Mouse (Mus musculus) lung, embryonic 14.5 days (tissue): ENCODE measurements at regions not wholly inside any gene's neighbourhood (a gene's known extent, or its start where the extent isn't known, plus 50 kb on each side); places are given as distances from the start of the nearest gene placed in this dataset.

Experiments
- ATAC-seq: fragments of 200-750 bp; cut with Nextera tagmentation; 2 replicates; pipeline ENCODE4 v1.8.0; 2017; ENCODE audit warnings: mild to moderate bottlenecking, moderate TSS enrichment, moderate library complexity; ENCODE audit not compliant: insufficient read depth
- DNase-seq: peaks from one replicate; pipeline ENCODE4 v3.0.0-alpha.2; 2015
- H3K27ac ChIP-seq: fragments of 300-500 bp; sonication (generic); 2 replicates; pipeline ENCODE4 v1.5.1; 2014; ENCODE audit warnings: low read depth, mild to moderate bottlenecking, moderate library complexity
- H3K27me3 ChIP-seq: fragments of 300-500 bp; sonication (generic); 2 replicates; pipeline ENCODE4 v1.6.1; 2014; ENCODE audit warnings: low read length, control low read depth; ENCODE audit not compliant: insufficient read depth
- H3K36me3 ChIP-seq: fragments of 300-500 bp; sonication (generic); 2 replicates; pipeline ENCODE4 v1.6.1; 2014; ENCODE audit warnings: control low read depth; ENCODE audit not compliant: insufficient read depth
- H3K4me1 ChIP-seq: fragments of 300-500 bp; sonication (generic); 2 replicates; pipeline ENCODE4 v1.6.1; 2014; ENCODE audit warnings: antibody characterized with exemption, control low read depth; ENCODE audit not compliant: insufficient read depth
- H3K4me2 ChIP-seq: fragments of 300-500 bp; sonication (generic); 2 replicates; pipeline ENCODE4 v1.6.1; 2014; ENCODE audit warnings: mild to moderate bottlenecking
- H3K4me3 ChIP-seq: fragments of 300-500 bp; sonication (generic); 2 replicates; pipeline ENCODE4 v1.5.1; 2014; ENCODE audit warnings: low read depth, low read length
- H3K9ac ChIP-seq: fragments of 300-500 bp; sonication (generic); 2 replicates; pipeline ENCODE4 v1.6.1; 2014
- H3K9me3 ChIP-seq: fragments of 300-500 bp; sonication (generic); 2 replicates; pipeline ENCODE4 v1.6.1; 2016; ENCODE audit warnings: low read depth, low read length, control low read depth
- CTCF ChIP-seq: IDR thresholded peaks from 2 replicates; pipeline ENCODE4 v1.5.1; 2016; ENCODE audit warnings: antibody characterized with exemption, low read depth
- WGBS: fragments of 180-500 bp; shearing (Covaris S2); extraction: QIAGEN DNeasy Blood & Tissue Kit; methylation state at CpG from one replicate; pipeline ENCODE4 v1.1.7; 2014; 5-methylcytosine and 5-hydroxymethylcytosine counted together

DNA sequence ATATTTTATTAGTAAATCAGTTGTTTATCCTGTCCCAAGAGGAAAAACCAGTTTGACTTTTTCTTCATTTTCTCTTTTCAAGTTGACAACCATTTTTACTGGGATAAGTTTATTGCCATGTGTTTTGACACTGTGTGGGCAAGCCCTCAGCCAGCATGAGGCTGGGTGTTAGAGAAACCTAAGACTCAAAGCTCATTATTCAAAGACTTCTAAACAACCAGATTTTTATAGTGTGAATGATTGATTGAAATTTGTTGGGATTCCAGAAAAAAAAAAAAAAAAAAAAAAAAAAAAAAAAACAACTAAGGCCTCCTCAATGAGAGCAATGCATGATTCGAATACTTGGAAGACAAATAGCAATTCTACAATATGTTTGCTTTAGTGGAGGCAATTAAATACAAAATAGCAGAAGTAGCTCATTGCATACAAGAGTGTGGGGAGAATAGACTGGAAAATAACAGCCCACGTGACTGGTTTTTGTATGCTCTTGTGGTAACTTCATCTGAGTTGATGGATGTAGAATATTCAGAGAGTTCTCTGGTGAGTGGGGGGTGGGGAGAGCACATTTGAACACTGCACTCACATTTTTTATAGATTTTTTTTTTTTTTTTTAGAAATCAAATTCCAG is 70.9 kb upstream of the Btg1 start:
- H3K9me3 ChIP-seq: no peaks in the 10 kb centered on the region
- DNase-seq (peak; percentile 22), ATAC-seq (no peak)
- no peak overlapping the region for H3K4me2 ChIP-seq
- TF ChIP-seq CTCF: no peak
- no peak overlapping the region for H3K27ac ChIP-seq
- no peaks in the 10 kb centered on the region for H3K27me3 ChIP-seq
- no peak overlapping the region for H3K4me3 ChIP-seq
- H3K9ac ChIP-seq: no peak overlapping the region
- H3K36me3 ChIP-seq: no peaks in the 10 kb centered on the region
- no peaks in the 10 kb centered on the region for H3K4me1 ChIP-seq
- 50% methylated on average over 2 of the region's 2 CpGs for WGBS

DNA sequence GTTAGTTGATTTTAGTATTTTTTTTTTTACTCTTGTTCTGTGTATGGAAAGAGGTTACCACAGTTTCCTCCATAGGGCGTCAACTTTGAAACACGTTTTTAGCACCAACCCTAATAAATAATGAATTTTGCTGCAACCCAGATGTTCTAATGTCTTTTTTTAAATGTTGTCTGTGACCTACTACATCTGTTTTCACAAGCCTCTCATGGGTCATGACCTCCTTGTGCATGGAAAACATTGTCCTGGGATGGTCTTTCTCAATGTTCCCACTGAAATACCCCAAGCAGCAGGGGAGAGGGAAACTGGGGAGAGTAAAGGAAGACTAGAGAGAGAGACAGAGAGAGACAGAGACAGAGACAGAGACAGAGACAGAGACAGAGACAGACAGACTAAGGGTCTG is 67.2 kb upstream of the Btg1 start:
- ATAC-seq: no peak

DNA sequence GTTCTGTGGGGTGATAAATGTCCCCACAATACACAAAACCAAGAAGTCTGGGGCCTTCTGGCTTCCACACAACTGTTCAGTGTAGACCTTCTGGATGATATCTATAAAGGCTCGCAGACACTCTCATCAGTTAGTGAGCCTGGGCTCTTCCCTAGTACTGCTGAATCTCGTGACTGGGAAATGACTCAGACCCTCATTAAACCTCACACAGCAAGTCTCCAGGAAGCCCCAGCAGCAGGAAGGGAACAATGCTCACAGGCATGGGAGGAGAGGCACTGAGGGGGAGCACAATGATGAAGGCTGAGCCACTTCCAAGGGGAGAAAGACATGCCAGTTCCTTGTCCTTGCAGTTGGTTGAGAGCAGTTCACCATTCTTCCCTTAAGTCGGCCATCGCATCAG is 66.5 kb upstream of the Btg1 start:
- Histone ChIP-seq H3K36me3 (no peaks in the 10 kb centered on the region), H3K9ac (no peak overlapping the region), H3K27me3 (no peaks in the 10 kb centered on the region), H3K9me3 (no peaks in the 10 kb centered on the region), H3K4me1 (no peaks in the 10 kb centered on the region), H3K4me3 (no peak overlapping the region), H3K27ac (no peak overlapping the region), H3K4me2 (no peak overlapping the region)
- TF ChIP-seq CTCF: no peak
- ATAC-seq: no peak
- 85% methylated on average over 4 of the region's 4 CpGs for WGBS
- no peak for DNase-seq

More for the DNA sequence above, 67.2 kb upstream of the Btg1 start:
- no peak for TF ChIP-seq CTCF
- Histone ChIP-seq H3K9me3 (no peaks in the 10 kb centered on the region), H3K9ac (no peak overlapping the region), H3K4me3 (no peak overlapping the region), H3K36me3 (no peaks in the 10 kb centered on the region), H3K27me3 (no peaks in the 10 kb centered on the region), H3K4me1 (no peaks in the 10 kb centered on the region), H3K27ac (no peak overlapping the region), H3K4me2 (no peak overlapping the region)
- whole genome bisulfite sequencing: 51% methylated on average over 2 of the region's 2 CpGs
- no peak for DNase-seq

DNA sequence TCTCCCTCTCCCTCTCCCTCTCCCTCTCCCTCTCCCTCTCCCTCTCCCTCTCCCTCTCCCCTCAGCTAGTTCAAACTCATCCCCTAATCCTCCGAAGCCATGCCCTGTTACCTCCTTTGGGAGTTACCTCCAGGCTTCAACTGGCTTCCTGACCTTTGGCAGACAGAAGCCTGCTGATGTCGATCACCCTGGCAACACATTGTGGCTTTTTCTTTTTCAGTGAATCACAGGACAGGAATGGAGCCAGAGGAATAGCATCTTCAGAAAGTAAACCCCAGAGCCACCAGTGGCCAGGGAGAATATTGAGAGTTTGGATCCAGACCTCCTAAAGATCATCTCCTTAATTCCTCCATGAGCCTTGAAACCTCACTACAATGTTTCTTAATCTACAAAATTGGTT is 59.5 kb upstream of the Btg1 start:
- Histone ChIP-seq H3K27ac (no peak overlapping the region), H3K9me3 (no peaks in the 10 kb centered on the region; the same call in 1 of the 2 replicates), H3K36me3 (no peaks in the 10 kb centered on the region), H3K9ac (no peak overlapping the region), H3K4me2 (no peak overlapping the region), H3K27me3 (no peaks in the 10 kb centered on the region), H3K4me3 (no peak overlapping the region), H3K4me1 (no peaks in the 10 kb centered on the region)
- DNase-seq (no peak), ATAC-seq (no peak)
- 62% methylated on average over 2 of the region's 2 CpGs for WGBS
- TF ChIP-seq CTCF: no peak

DNA sequence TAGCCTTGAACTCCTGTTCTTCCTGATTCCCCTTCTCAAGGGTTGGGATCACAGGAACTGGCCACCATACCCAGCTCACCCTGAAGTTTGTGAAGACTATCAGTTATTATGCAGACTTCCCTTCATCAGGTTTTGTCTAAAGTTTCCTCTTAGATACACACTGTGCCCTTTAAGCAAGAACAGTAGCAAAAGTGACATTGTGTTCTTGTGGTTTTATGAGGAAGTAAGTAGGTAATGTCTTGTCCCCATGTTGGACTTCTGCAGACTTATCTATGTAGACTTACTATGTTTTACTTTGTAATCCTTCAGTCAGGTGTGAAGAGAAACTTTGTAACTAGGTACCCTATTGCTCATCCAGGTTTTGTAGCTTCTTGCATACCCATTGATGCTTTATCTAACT is 51.5 kb upstream of the Btg1 start:
- H3K27ac ChIP-seq: no peak overlapping the region
- no peaks in the 10 kb centered on the region for H3K4me1 ChIP-seq
- H3K27me3 ChIP-seq: no peaks in the 10 kb centered on the region
- no peaks in the 10 kb centered on the region; the same call in 1 of the 2 replicates for H3K9me3 ChIP-seq
- DNase-seq (no peak), ATAC-seq (no peak)
- H3K4me3 ChIP-seq: no peak overlapping the region
- no peaks in the 10 kb centered on the region for H3K36me3 ChIP-seq
- H3K4me2 ChIP-seq: no peak overlapping the region
- no peak for TF ChIP-seq CTCF
- no peak overlapping the region for H3K9ac ChIP-seq
